Mouse (Mus musculus) olfactory bulb, adult 2 months (tissue): ENCODE results near the gene Dhdds.

Experiments
- CTCF ChIP-seq: fragments of 200-500 bp; IDR thresholded peaks from 2 replicates; pipeline ENCODE4 v1.5.1; 2012; ENCODE audit warnings: low read depth, mild to moderate bottlenecking, low read length, moderate library complexity; ENCODE audit not compliant: insufficient read depth
- POLR2A ChIP-seq: fragments of 200-500 bp; IDR thresholded peaks from 2 replicates; pipeline ENCODE4 v1.6.1; 2012; ENCODE audit warnings: mild to moderate bottlenecking, low read depth, low read length, moderate library complexity; ENCODE audit not compliant: insufficient read depth

- TF ChIP-seq CTCF: no peak
- TF ChIP-seq POLR2A: no peak
Measured at GRCm38 (mm10) chr4:134019641-134020351, 19.1 kb upstream of the Dhdds start.
